Mouse (Mus musculus): ENCODE measurements at regions not wholly inside any gene's neighbourhood (a gene's known extent, or its start where the extent isn't known, plus 50 kb on each side); places are given as distances from the start of the nearest gene placed in this dataset.
"Not testable (repeated sequence)": the region's sequence is repeated elsewhere in the genome, so short reads cannot be mapped to it uniquely, and the experiment has no call there.

GRCm38 (mm10) chr14:47920638-47921347 lies 199.8 kb upstream of the Peli2 start:
- no peak for DNase-seq (ENCODE audit: extremely low spot score)

- no peak for DNase-seq (ENCODE audit: extremely low spot score)
Measured at GRCm38 (mm10) chr14:47921811-47922277, 198.8 kb upstream of the Peli2 start.

GRCm38 (mm10) chr14:47926416-47926815 lies 194.2 kb upstream of the Peli2 start:
- no peak for DNase-seq (ENCODE audit: extremely low spot score)

- DNase-seq (ENCODE audit: extremely low spot score) = no peak
Measured at GRCm38 (mm10) chr14:47935401-47935800, 185.2 kb upstream of the Peli2 start.

- no peak for DNase-seq (ENCODE audit: extremely low spot score)
Measured at GRCm38 (mm10) chr14:47937081-47937651, 183.5 kb upstream of the Peli2 start.

- no peak for DNase-seq (ENCODE audit: extremely low spot score)
Measured at GRCm38 (mm10) chr14:47939781-47940590, 180.6 kb upstream of the Peli2 start.

GRCm38 (mm10) chr14:47942671-47943070 lies 178.0 kb upstream of the Peli2 start:
- DNase-seq (ENCODE audit: extremely low spot score) = no peak

- no peak for DNase-seq (ENCODE audit: extremely low spot score)
Measured at GRCm38 (mm10) chr14:47944595-47944994, 176.0 kb upstream of the Peli2 start.

GRCm38 (mm10) chr14:47951041-47951440 lies 169.6 kb upstream of the Peli2 start:
- no peak for DNase-seq (ENCODE audit: extremely low spot score)

GRCm38 (mm10) chr14:47958171-47958570 lies 162.5 kb upstream of the Peli2 start:
- no peak for DNase-seq (ENCODE audit: extremely low spot score)

- no peak for DNase-seq (ENCODE audit: extremely low spot score)
Measured at GRCm38 (mm10) chr14:47959366-47960280, 161.0 kb upstream of the Peli2 start.

- DNase-seq (ENCODE audit: extremely low spot score) = not testable (repeated sequence)
Measured at GRCm38 (mm10) chr14:47964806-47965205, 155.8 kb upstream of the Peli2 start.

GRCm38 (mm10) chr14:47969871-47970270 lies 150.8 kb upstream of the Peli2 start:
- no peak for DNase-seq (ENCODE audit: extremely low spot score)

- DNase-seq (ENCODE audit: extremely low spot score) = not testable (repeated sequence)
Measured at GRCm38 (mm10) chr14:47973161-47973560, 147.5 kb upstream of the Peli2 start.

GRCm38 (mm10) chr14:47982993-47983740 lies 137.5 kb upstream of the Peli2 start:
- DNase-seq (ENCODE audit: extremely low spot score) = no peak

- DNase-seq (ENCODE audit: extremely low spot score) = peak; percentile 13
Measured at GRCm38 (mm10) chr14:47986483-47986882, 134.1 kb upstream of the Peli2 start.

GRCm38 (mm10) chr14:47986941-47987340 lies 133.7 kb upstream of the Peli2 start:
- DNase-seq (ENCODE audit: extremely low spot score) = no peak

- DNase-seq (ENCODE audit: extremely low spot score) = no peak
Measured at GRCm38 (mm10) chr14:47987392-47988075, 133.1 kb upstream of the Peli2 start.

- DNase-seq (ENCODE audit: extremely low spot score) = no peak
Measured at GRCm38 (mm10) chr14:47988131-47988530, 132.5 kb upstream of the Peli2 start.

GRCm38 (mm10) chr14:47989315-47989714 lies 131.3 kb upstream of the Peli2 start:
- no peak for DNase-seq (ENCODE audit: extremely low spot score)

Measured in embryo, embryonic 9.5 days (tissue).